Mouse (Mus musculus) cortical plate, adult 2 months (tissue): ENCODE measurements around the gene Kcna5.
A peak's percentile ranks its signal among the peaks of the same experiment; 100 is the strongest.

Experiments used
- CTCF ChIP-seq: fragments of 200-500 bp; IDR thresholded peaks from 2 replicates; pipeline ENCODE4 v1.5.1; 2011; ENCODE audit warnings: mild to moderate bottlenecking, control low read depth, low read length; ENCODE audit not compliant: insufficient read depth; ENCODE audit errors: extremely low read depth
- POLR2A ChIP-seq: fragments of 200-500 bp; IDR thresholded peaks from 2 replicates; pipeline ENCODE4 v1.6.1; 2011; ENCODE audit warnings: mild to moderate bottlenecking, low read length, control low read depth; ENCODE audit not compliant: insufficient read depth; ENCODE audit errors: extremely low read depth

DNA sequence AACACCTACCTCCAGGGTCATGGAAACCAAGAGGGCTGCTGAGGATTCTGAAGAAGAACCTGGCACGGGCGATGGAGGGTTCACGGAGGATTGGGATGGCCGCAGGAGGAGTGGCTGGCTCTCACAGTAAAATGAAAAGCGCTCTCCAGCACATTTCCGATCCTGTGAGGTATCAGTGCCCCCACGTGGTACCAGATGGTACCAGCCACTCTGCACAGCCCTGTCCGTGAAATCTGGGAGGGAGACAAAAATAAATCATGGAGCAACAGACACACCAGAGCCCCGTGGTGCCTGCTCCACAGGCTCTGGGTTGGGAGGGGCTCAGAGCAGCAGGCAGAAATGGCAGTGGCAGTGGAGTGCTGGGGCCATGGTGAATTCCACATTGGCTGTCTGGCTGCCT, 18.6 kb upstream of the Kcna5 start:
- TF ChIP-seq POLR2A: no peak
- peak; percentile 31; the same call in 1 of the 2 replicates for TF ChIP-seq CTCF
